Mouse (Mus musculus): ENCODE results near the gene Myzap.

DNA sequence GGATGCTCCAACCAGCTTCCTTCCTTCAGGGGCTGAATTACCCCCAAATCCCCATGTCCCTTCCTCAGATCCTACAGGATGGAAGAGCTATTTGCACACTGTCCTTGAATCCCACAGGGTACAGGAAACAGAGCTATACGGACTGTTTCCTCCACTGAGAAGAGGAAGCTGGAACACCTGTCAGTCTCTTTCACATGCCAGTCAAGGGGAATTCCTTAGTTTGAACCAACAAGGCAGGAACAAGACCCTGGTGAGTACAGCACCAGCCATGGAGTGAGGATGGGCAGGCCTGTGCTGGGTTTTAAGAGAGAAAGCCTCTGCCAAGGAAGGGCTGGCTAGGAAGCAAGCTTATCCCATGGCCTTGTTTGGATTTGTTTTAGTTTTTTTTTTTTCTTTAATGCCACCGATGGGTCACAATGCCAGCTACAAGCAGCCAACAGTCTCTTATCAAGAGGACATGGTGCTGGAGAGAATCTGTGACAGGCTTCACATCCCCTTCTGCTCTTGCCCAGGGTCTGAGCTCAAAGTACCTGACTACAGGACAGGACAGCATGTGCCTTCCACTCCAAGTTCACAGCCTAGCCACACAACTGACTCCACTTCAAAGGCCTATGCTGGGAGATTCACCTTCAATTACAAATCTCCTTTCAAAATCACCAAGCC is 3.1 kb downstream of the Myzap start:
- TF ChIP-seq MYOG (IDR thresholded peaks at IDR 0.05; ENCODE audit: control insufficient read depth in 1 of 3, insufficient read depth in 1 of 3, insufficient read length in 2 of 3, low read depth in 2 of 3) (no peak), REST (IDR thresholded peaks at IDR 0.05; ENCODE audit: insufficient read depth, insufficient read length) (no peak), TCF12 (IDR thresholded peaks at IDR 0.05; ENCODE audit: insufficient read depth, poor library complexity, severe bottlenecking) (no peak), TCF3 (IDR thresholded peaks at IDR 0.05; ENCODE audit: insufficient read length, low read depth) (no peak)

Measured in myocyte (in vitro differentiated cells).